In genomic region chr9:32697291-32698110, GRCm38 (mm10) we compare ENCODE assay signal across 9 mouse cellular contexts.
DNase-seq lines count a peak whose midpoint lies in the region.
"Had no signal": no experiment of that assay in that cellular context is flagged by ENCODE, and none has a peak within 500 bp of the region (broad histone marks: within the 10 kb centered on the region; RNA-seq: fewer than 3 reads in every experiment).

No protein-coding gene starts in this region.

- H3K27ac ChIP-seq in heart, embryonic 10.5 days: peak overlapping the region; percentile 90
- H3K27ac ChIP-seq in hindbrain, embryonic 10.5 days: no peak overlapping the region
- no peak overlapping the region for H3K27ac ChIP-seq in midbrain, embryonic 10.5 days (replicated peaks)

- DNase-seq in heart, embryonic 10.5 days (ENCODE audit: low spot score): no peak
- no peak for DNase-seq in heart, postnatal 4 days
- peak; percentile 61 for DNase-seq in CD4-positive helper T cell, adult 2 months (ENCODE audit: low read depth, low spot score)
- DNase-seq in hindbrain, embryonic 10.5 days (ENCODE audit: low spot score): no peak
- no peak for DNase-seq in midbrain, embryonic 10.5 days (ENCODE audit: low spot score)
- no peak for DNase-seq in urinary bladder, adult 18-20 months (ENCODE audit: low spot score in 2 of 2)
- DNase-seq in right cerebral cortex, postnatal 4 days: no peak
- no peak for DNase-seq in adrenal gland, adult (ENCODE audit: inconsistent age in 2 of 2, low spot score in 1 of 2)

- H3K9me3 ChIP-seq in heart, embryonic 10.5 days: no peaks in the 10 kb centered on the region
- H3K9me3 ChIP-seq in hindbrain, embryonic 10.5 days: no peaks in the 10 kb centered on the region
- no peaks in the 10 kb centered on the region for H3K9me3 ChIP-seq in midbrain, embryonic 10.5 days (replicated peaks)
- H3K9me3 ChIP-seq: megakaryocyte, embryonic 14.5 days had no signal

- H3K36me3 ChIP-seq in heart, embryonic 10.5 days: no peaks in the 10 kb centered on the region; the same call in 1 of the 2 replicates
- no peaks in the 10 kb centered on the region for H3K36me3 ChIP-seq in hindbrain, embryonic 10.5 days
- H3K36me3 ChIP-seq in midbrain, embryonic 10.5 days: no peaks in the 10 kb centered on the region

- 58% methylated on average over 9 of the region's 9 CpGs for WGBS in heart, embryonic 10.5 days
- 63% methylated on average over 9 of the region's 9 CpGs for WGBS in hindbrain, embryonic 10.5 days
- WGBS in midbrain, embryonic 10.5 days: 61% methylated on average over 9 of the region's 9 CpGs

- peaks cover 18% of the 10 kb centered on the region; the same call in 1 of the 2 replicates for H3K27me3 ChIP-seq in heart, embryonic 10.5 days (ENCODE audit: insufficient read depth, poor library complexity, severe bottlenecking)
- H3K27me3 ChIP-seq in hindbrain, embryonic 10.5 days (ENCODE audit: insufficient read depth, poor library complexity, severe bottlenecking): peaks cover 85% of the 10 kb centered on the region
- H3K27me3 ChIP-seq in midbrain, embryonic 10.5 days (ENCODE audit: low read depth, poor library complexity, severe bottlenecking): peaks cover 88% of the 10 kb centered on the region

- peaks cover 34% of the 10 kb centered on the region for H3K4me1 ChIP-seq in heart, embryonic 10.5 days
- peaks cover 13% of the 10 kb centered on the region for H3K4me1 ChIP-seq in hindbrain, embryonic 10.5 days (replicated peaks)
- peaks cover 15% of the 10 kb centered on the region for H3K4me1 ChIP-seq in midbrain, embryonic 10.5 days

- peak overlapping the region; percentile 74 for H3K4me3 ChIP-seq in heart, embryonic 10.5 days
- peak overlapping the region; percentile 63 for H3K4me3 ChIP-seq in hindbrain, embryonic 10.5 days
- H3K4me3 ChIP-seq in midbrain, embryonic 10.5 days: peak overlapping the region; percentile 64
